8 mouse cellular contexts compared by ENCODE assay signal in genomic region chr9:4375828-4376639, GRCm38 (mm10). TPM values are rescaled to one million over a fixed set of nuclear protein-coding genes. Genes with fewer than 3 reads are reported as not detected.
DNase-seq lines count a peak whose midpoint lies in the region; ATAC-seq and TF ChIP-seq lines count a peak whose summit lies in the region.

Gene Msantd4, plus strand, starts transcription at chr9:4376562.

- peak within 1 kb of the TSS; percentile 84 for H3K4me3 ChIP-seq in bone marrow macrophage, adult 2 months (ENCODE audit: insufficient read depth, low read length)
- peak within 1 kb of the TSS; percentile 87 for H3K4me3 ChIP-seq in embryonic fibroblast, embryonic 13.5 days (ENCODE audit: insufficient read depth, low read length)
- H3K4me3 ChIP-seq in kidney, embryonic 14.5 days (ENCODE audit: low read length) = peak within 1 kb of the TSS; percentile 80
- peak within 1 kb of the TSS; percentile 79 for H3K4me3 ChIP-seq in limb, embryonic 15.5 days

- H3K9me3 ChIP-seq in kidney, embryonic 14.5 days (ENCODE audit: control insufficient read depth, low read length) = no peaks in the 10 kb centered on the region
- no peaks in the 10 kb centered on the region for H3K9me3 ChIP-seq in limb, embryonic 15.5 days

- peak; percentile 100 for ATAC-seq in kidney, embryonic 14.5 days (ENCODE audit: low FRiP score, low TSS enrichment)
- ATAC-seq in limb, embryonic 15.5 days (ENCODE audit: insufficient number of reproducible peaks, low FRiP score, low TSS enrichment, low read depth) = peak; percentile 100

- H3K9ac ChIP-seq in kidney, embryonic 14.5 days (ENCODE audit: low read depth, low read length) = peak within 1 kb of the TSS; percentile 71
- H3K9ac ChIP-seq in limb, embryonic 15.5 days = peak within 1 kb of the TSS; percentile 48

- no peak for TF ChIP-seq CTCF in bone marrow macrophage, adult 2 months (IDR thresholded peaks at IDR 0.05; ENCODE audit: low read depth, low read length)
- no peak for TF ChIP-seq CTCF in embryonic fibroblast, embryonic 13.5 days (IDR thresholded peaks at IDR 0.05; ENCODE audit: borderline replicate concordance, insufficient read depth, low read length)

- no peak for TF ChIP-seq POLR2A in bone marrow macrophage, adult 2 months (IDR thresholded peaks at IDR 0.05; ENCODE audit: borderline replicate concordance, low read depth, low read length)
- TF ChIP-seq POLR2A in embryonic fibroblast, embryonic 13.5 days (IDR thresholded peaks at IDR 0.05; ENCODE audit: low read depth, low read length) = peak; percentile 80

- H3K27ac ChIP-seq in bone marrow macrophage, adult 2 months (ENCODE audit: insufficient read depth, low read depth, low read length) = peak within 1 kb of the TSS; percentile 64
- H3K27ac ChIP-seq in embryonic fibroblast, embryonic 13.5 days (ENCODE audit: insufficient read depth, low read length) = peak within 1 kb of the TSS; percentile 48; the same call in 1 of the 2 replicates
- peak within 1 kb of the TSS; percentile 5; the same call in 1 of the 2 replicates for H3K27ac ChIP-seq in kidney, embryonic 14.5 days (ENCODE audit: low read depth, low read length)
- peak within 1 kb of the TSS; percentile 77 for H3K27ac ChIP-seq in limb, embryonic 15.5 days

- H3K4me2 ChIP-seq in kidney, embryonic 14.5 days (replicated peaks; ENCODE audit: low read depth, low read length) = peak within 1 kb of the TSS; percentile 60
- H3K4me2 ChIP-seq in limb, embryonic 15.5 days = peak within 1 kb of the TSS; percentile 59

- peak; percentile 96 for DNase-seq in A20 (ENCODE audit: low read depth, low spot score)
- peak; percentile 99 to 100 for DNase-seq in heart, adult 9 months (ENCODE audit: low spot score in 2 of 2)
- DNase-seq in monocyte, adult 2 months (ENCODE audit: low read depth in 1 of 2, low spot score in 2 of 2) = peak; percentile 91 to 92
- DNase-seq in spleen, postnatal 36 days (ENCODE audit: low spot score in 2 of 2) = peak; percentile 93 to 94

- H3K36me3 ChIP-seq in kidney, embryonic 14.5 days (ENCODE audit: control insufficient read depth, insufficient read depth, low read length) = no peaks in the 10 kb centered on the region
- H3K36me3 ChIP-seq in limb, embryonic 15.5 days = 0 out of 2 replicates have a peak, but pooled peaks cover 3% of the 10 kb centered on the region

- no peaks in the 10 kb centered on the region for H3K27me3 ChIP-seq in kidney, embryonic 14.5 days (ENCODE audit: control insufficient read depth, insufficient read depth, low read length)
- H3K27me3 ChIP-seq in limb, embryonic 15.5 days = no peaks in the 10 kb centered on the region

- H3K4me1 ChIP-seq in bone marrow macrophage, adult 2 months (ENCODE audit: control insufficient read depth, insufficient read depth, low read length) = peaks cover 15% of the 10 kb centered on the region
- H3K4me1 ChIP-seq in embryonic fibroblast, embryonic 13.5 days (ENCODE audit: control insufficient read depth, insufficient read depth, low read length) = peaks cover 4% of the 10 kb centered on the region; the same call in 1 of the 2 replicates
- H3K4me1 ChIP-seq in kidney, embryonic 14.5 days (ENCODE audit: control insufficient read depth, insufficient read depth, low read length) = 0 out of 2 replicates have a peak, but pooled peaks cover 8% of the 10 kb centered on the region
- H3K4me1 ChIP-seq in limb, embryonic 15.5 days = no peaks in the 10 kb centered on the region

- WGBS in kidney, embryonic 14.5 days = 3% methylated on average over 31 of the region's 31 CpGs
- WGBS in limb, embryonic 15.5 days = 2% methylated on average over 31 of the region's 31 CpGs

RNA-seq across cellular contexts. Expression of gene Msantd4, which starts in this region (rescaled TPM):
- polyA plus RNA-seq in bone marrow macrophage, adult 2 months (2012; ENCODE audit: insufficient read depth, insufficient read length, missing spikeins) = 21.5 and 22.5 TPM in 2 replicates
- polyA plus RNA-seq in embryonic fibroblast, embryonic 13.5 days (2011; ENCODE audit: insufficient read length, low read depth, missing spikeins) = 53.4 and 54.0 TPM in 2 replicates
- polyA plus RNA-seq in kidney, embryonic 14.5 days (2014; fragmentation: Nextera tagmentation; extraction: Ambion mirVana) = 43.3 and 50.1 TPM in 2 replicates
- 34.9 and 36.0 TPM in 2 replicates for polyA plus RNA-seq in limb, embryonic 15.5 days (2015; fragmentation: Nextera tagmentation; extraction: Ambion mirVana)

Comparison
In these comparisons a context has a peak if more than half of its experiments do, and no peak if none do; other contexts are left out.
1. Peak in every context shown above with its lines: DNase-seq, ATAC-seq, H3K4me3 ChIP-seq and H3K27ac ChIP-seq.
2. H3K27ac ChIP-seq: peak in every context shown above with its lines; median percentile 77 in limb, embryonic 15.5 days; 64 in bone marrow macrophage, adult 2 months; 48 in embryonic fibroblast, embryonic 13.5 days; 5 in kidney, embryonic 14.5 days.